Mouse (Mus musculus) left cerebral cortex, postnatal 10 days (tissue): ENCODE results near the gene Dnajb3. TPM values are rescaled to one million over a fixed set of nuclear protein-coding genes. Genes with fewer than 3 reads are reported as not detected.
"Not testable (repeated sequence)": the region's sequence is repeated elsewhere in the genome, so short reads cannot be mapped to it uniquely, and the experiment has no call there.

Experiments
- DNase-seq, 2 experiments: peaks; one replicate each; pipeline ENCODE4 v3.0.0; 2021 to 2022; ENCODE audit warnings: low spot score in 2 of 2, mixed read lengths in 1 of 2; ENCODE audit errors: extremely low spot score in 1 of 2
- intact Hi-C: fragments of 180-260 bp; cut with DNase I; formaldehyde crosslinking; loops from one replicate; pipeline ENCODE4 v1.15.1; 2025
- total RNA-seq, 2 experiments: library from RNA; stranded (reverse); gene quantifications; 2 replicates each; pipeline ENCODE4 v1.2.3; 2021

The Dnajb3 gene
- total RNA-seq, 2 experiments from 2014 or later = 3.9 to 5.0 TPM

DNA sequence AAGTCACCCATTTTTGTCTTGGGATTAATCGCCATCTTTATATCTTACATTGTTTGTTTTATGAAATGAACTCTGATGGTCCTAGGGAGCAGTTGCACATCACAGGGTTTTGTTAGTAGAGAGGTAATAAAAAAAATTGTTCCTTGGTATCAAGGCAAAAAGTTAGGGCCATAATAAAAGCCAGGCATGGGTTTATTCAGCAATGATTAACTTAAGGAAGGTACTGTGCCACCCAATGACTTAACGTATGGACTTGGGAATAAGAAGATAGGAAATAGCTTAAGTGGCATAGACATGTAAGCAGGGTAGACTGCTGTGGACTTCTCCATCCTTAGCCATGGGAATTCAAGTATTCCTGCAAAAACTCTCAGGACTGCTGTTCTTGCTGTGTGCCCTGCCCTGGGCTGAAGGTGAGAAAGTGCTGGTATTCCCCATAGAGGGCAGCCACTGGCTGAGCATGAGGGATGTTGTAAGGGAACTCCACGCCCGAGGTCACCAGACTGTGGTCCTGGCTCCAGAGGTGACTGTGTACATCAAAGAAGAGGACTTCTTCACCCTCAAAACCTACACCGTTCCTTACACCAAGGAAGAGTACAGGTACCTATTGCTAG, 19.2 kb downstream of the Dnajb3 start:
- intact Hi-C loops = no loop called here
- DNase-seq = no peak

DNA sequence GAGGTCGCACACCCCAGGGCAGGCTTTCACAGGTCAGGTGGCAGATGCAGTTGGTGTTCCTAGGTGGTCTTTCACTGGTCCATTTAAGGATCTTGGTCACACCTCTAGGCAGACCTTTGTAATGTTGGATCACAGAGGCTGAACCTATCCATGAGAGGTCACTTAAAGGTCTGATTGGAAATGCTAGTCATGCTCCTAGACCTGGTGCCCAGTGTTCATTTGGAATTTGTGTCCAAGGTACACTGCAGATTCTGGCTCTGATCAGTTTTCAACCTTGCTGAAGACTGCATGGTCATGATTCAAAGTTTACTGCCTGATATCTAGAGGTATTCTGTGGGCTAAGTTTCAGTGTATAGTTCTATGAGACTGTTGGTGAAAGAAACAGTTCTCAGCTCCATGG, 25.9 kb downstream of the Dnajb3 start:
- intact Hi-C loops = no loop called here
- no peak for DNase-seq

DNA sequence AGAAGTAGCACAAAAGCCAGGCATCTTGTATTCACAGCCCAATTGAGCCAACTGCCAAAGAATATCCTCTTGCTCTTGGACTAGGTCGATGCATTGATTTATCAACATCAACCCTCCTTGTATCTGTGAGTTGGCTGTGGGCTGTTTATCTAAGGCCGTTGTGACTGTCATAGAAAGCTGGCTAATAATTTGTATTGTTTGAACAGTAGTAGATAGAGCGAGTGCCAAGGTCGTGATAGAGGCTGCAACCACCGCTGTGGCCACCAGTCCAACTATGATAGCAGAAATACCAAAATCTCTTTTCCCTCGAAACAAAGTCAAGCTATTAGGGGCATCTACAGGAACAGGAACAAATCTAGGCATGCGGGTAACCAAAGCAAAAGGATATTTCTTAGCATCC, 33.4 kb downstream of the Dnajb3 start:
- intact Hi-C loops, DNase-seq: not testable (repeated sequence)

DNA sequence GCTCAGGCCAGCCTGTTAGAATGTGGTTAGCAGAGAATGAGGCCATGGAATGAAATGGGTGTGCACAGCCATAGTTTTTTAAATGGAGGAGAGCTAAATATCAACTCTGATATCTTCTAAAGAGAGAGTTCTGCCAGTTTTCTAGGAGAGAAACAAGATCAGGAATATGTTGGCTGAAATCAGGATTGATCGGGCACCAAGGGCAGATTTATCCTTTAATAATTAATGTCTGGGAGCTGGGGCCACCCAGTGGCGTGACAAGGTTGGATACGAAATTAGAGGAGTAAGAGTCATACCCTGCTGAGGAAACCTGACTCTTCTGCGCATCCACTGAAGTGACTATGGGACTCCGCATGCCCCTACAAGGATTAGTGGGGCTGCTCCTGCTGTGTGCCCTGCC, 39.9 kb downstream of the Dnajb3 start, which contains the start of gene Ugt1a5:
Gene Ugt1a5 (plus strand): TSS at position 302 of the 400 bp plus-strand sequence.
- intact Hi-C loops = no loop called here
- DNase-seq = no peak

DNA sequence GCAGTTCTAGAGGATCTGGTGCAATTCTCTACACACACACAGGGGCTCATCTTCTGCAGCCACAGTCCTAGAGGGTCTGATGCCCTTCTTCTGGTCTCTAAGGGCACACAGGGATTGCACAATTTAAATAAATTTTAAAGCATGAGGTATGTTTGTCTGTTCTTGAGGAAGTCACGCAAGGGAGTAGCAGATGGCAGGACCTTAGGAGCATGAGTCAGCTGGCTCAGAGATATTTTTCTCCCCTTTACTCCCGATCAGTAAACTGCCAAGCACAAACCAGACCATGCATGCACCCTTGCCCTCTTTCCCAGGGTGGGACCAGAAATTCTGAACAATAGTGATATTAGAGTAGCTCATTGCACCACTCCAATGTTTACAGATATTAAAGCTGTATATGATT, 47.2 kb downstream of the Dnajb3 start:
- DNase-seq = no peak
- intact Hi-C loops = loop anchor here (10.0 kb wide), 1 partner anchor 126 kb away; no protein-coding TSS in a partner anchor

Other genes starting within 250 kb of the Dnajb3 start
- 10 to 100 TPM; 21.1 to 21.9 TPM for gene Usp40, start 197.2 kb downstream of the Dnajb3 start, total RNA-seq
- gene Ugt1a10, start 150.4 kb downstream of the Dnajb3 start, total RNA-seq = not detected
- not detected for gene Ugt1a9, start 135.0 kb downstream of the Dnajb3 start, total RNA-seq
- not detected for gene Ugt1a8, start 118.0 kb downstream of the Dnajb3 start, total RNA-seq
- under 1 TPM; 0.71 to 0.97 TPM for gene Ugt1a7c, start 110.7 kb downstream of the Dnajb3 start, total RNA-seq
- gene Ugt1a6b, start 102.5 kb downstream of the Dnajb3 start, total RNA-seq = under 1 TPM in 1 of 2 experiments, not detected in 1; 0.24 TPM
- under 1 TPM in 1 of 2 experiments, not detected in 1; 0.32 TPM for gene Ugt1a6a, start 71.0 kb downstream of the Dnajb3 start, total RNA-seq
- gene Ugt1a5, start 39.8 kb downstream of the Dnajb3 start, total RNA-seq = not detected
- gene Ugt1a2, start 5.2 kb downstream of the Dnajb3 start, total RNA-seq = under 1 TPM in 1 of 2 experiments, not detected in 1; 0.17 TPM
- gene Ugt1a1, start 6.2 kb upstream of the Dnajb3 start, total RNA-seq = not detected
- gene Mroh2a, start 21.2 kb upstream of the Dnajb3 start, total RNA-seq = under 1 TPM; 0.06 to 0.20 TPM
- gene Hjurp, start 71.9 kb upstream of the Dnajb3 start, total RNA-seq = 10 to 100 TPM; 42.0 to 44.4 TPM
- gene Trpm8, start 71.9 kb upstream of the Dnajb3 start, total RNA-seq = 1 to 10 TPM; 1.2 to 1.5 TPM
- under 1 TPM in 1 of 2 experiments, not detected in 1; 0.56 TPM for gene Spp2, start 201.2 kb upstream of the Dnajb3 start, total RNA-seq